Comparison of ENCODE assay signal across 9 mouse cellular contexts in the genomic region with DNA sequence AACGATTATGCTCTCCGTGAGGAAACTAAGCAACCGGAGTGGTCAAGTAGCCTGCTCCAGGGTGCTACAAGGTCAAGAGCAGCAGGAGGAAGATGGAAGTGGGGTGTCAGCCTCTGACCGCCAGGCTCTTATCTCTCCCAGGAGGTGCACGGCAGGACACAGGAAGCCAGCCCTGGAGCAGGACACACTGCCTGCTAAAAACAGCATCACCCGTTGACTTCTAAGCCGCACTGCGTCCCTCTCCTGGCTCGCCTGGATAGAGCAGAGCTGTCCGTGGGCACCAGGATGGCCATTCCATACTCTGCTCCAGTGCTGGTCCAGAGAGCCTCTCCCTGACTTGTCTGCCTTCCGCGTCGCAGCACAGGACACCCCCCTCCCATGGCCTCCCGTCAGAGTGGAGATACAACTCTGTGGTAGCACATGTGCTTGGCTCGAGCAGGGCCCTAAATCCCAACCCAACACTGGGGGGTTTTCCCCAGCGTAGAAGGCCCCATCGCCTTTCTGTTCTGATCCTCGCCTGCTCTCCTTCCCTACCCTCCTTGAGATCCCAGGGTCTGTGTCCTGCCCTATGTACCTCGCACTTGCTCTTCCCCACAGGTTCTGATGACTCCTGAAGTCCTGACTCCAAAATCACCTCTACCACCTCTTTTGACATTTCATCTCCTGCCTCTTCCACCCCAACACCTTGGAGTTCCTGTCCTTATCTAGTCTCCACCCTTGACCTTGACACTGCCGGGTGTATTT. TPM values are rescaled to one million over a fixed set of nuclear protein-coding genes. Genes with fewer than 3 reads are reported as not detected.
DNase-seq lines count a peak whose midpoint lies in the region; ATAC-seq lines count a peak whose summit lies in the region.
"Had no signal": no experiment of that assay in that cellular context is flagged by ENCODE, and none has a peak within 500 bp of the region (broad histone marks: within the 10 kb centered on the region; RNA-seq: fewer than 3 reads in every experiment).

No protein-coding gene starts in this region.

- 76% methylated on average over 20 of the region's 20 CpGs for WGBS in midbrain, embryonic 12.5 days
- 81% methylated on average over 20 of the region's 20 CpGs for WGBS in midbrain, embryonic 16.5 days
- WGBS in intestine, embryonic 15.5 days = 61% methylated on average over 20 of the region's 20 CpGs

- H3K4me3 ChIP-seq in midbrain, embryonic 12.5 days = no peak overlapping the region
- H3K4me3 ChIP-seq in midbrain, embryonic 16.5 days (ENCODE audit: low read depth, low read length) = no peak overlapping the region
- no peak overlapping the region for H3K4me3 ChIP-seq in intestine, embryonic 15.5 days (replicated peaks)

- H3K27me3 ChIP-seq in midbrain, embryonic 12.5 days = no peaks in the 10 kb centered on the region; the same call in 1 of the 2 replicates
- H3K27me3 ChIP-seq in midbrain, embryonic 16.5 days (ENCODE audit: control insufficient read depth, insufficient read depth, low read depth, low read length) = no peaks in the 10 kb centered on the region
- no peaks in the 10 kb centered on the region for H3K27me3 ChIP-seq in intestine, embryonic 15.5 days (replicated peaks)

- 0 out of 2 replicates have a peak overlapping the region, but pooled peaks have one; percentile 11 for H3K9ac ChIP-seq in midbrain, embryonic 12.5 days (replicated peaks)
- H3K9ac ChIP-seq in midbrain, embryonic 16.5 days (ENCODE audit: low read depth, low read length) = no peak overlapping the region
- no peak overlapping the region for H3K9ac ChIP-seq in intestine, embryonic 15.5 days

- H3K9me3 ChIP-seq in midbrain, embryonic 12.5 days = no peaks in the 10 kb centered on the region
- no peaks in the 10 kb centered on the region for H3K9me3 ChIP-seq in midbrain, embryonic 16.5 days (replicated peaks; ENCODE audit: control insufficient read depth, low read length, poor library complexity, severe bottlenecking)
- no peaks in the 10 kb centered on the region for H3K9me3 ChIP-seq in intestine, embryonic 15.5 days

- no peak for ATAC-seq in midbrain, embryonic 12.5 days (ENCODE audit: low FRiP score, low read depth)
- ATAC-seq in midbrain, embryonic 16.5 days = no peak
- ATAC-seq in intestine, embryonic 15.5 days = peak; percentile 18
- peak; percentile 3; the same call in 1 of the 2 replicates for ATAC-seq in megakaryocyte-erythroid progenitor cell, adult 5-6 weeks (replicated peaks; ENCODE audit: low FRiP score, low TSS enrichment, poor library complexity, severe bottlenecking)

- H3K4me2 ChIP-seq in midbrain, embryonic 12.5 days (replicated peaks) = no peak overlapping the region
- no peak overlapping the region for H3K4me2 ChIP-seq in midbrain, embryonic 16.5 days (ENCODE audit: low read length)
- H3K4me2 ChIP-seq in intestine, embryonic 15.5 days (replicated peaks) = no peak overlapping the region

- H3K36me3 ChIP-seq in midbrain, embryonic 12.5 days = no peaks in the 10 kb centered on the region
- no peaks in the 10 kb centered on the region for H3K36me3 ChIP-seq in midbrain, embryonic 16.5 days (ENCODE audit: control insufficient read depth, insufficient read depth, low read length)
- H3K36me3 ChIP-seq in intestine, embryonic 15.5 days = no peaks in the 10 kb centered on the region

- H3K27ac ChIP-seq in midbrain, embryonic 12.5 days (replicated peaks) = no peak overlapping the region
- no peak overlapping the region for H3K27ac ChIP-seq in midbrain, embryonic 16.5 days (ENCODE audit: low read length)
- H3K27ac ChIP-seq in intestine, embryonic 15.5 days = peak overlapping the region; percentile 4; the same call in 1 of the 2 replicates

- DNase-seq in adrenal gland, adult 2 months = peak; percentile 41
- no peak for DNase-seq in adrenal gland, postnatal 4 days (ENCODE audit: low spot score in 2 of 2)
- no peak for DNase-seq in retina, postnatal 1 day
- no peak for DNase-seq in layer of hippocampus, postnatal 14 days (ENCODE audit: low spot score in 2 of 2)
- DNase-seq: cerebellum, adult 8-10 months had no signal

- H3K4me1 ChIP-seq in midbrain, embryonic 12.5 days = no peaks in the 10 kb centered on the region
- no peaks in the 10 kb centered on the region for H3K4me1 ChIP-seq in midbrain, embryonic 16.5 days (ENCODE audit: control insufficient read depth, insufficient read depth, low read length)
- H3K4me1 ChIP-seq in intestine, embryonic 15.5 days (replicated peaks) = peaks cover 20% of the 10 kb centered on the region

RNA-seq across cellular contexts. Expression of a gene that starts 45.8 kb away (rescaled TPM):
- total RNA-seq in adrenal gland, adult 2 months (2021) = 10 to 100 TPM; 41.7 to 49.8 TPM
- 12.1 and 12.6 TPM in 2 replicates for polyA plus RNA-seq in adrenal gland, adult 2 months (2012; rRNA removed)
- total RNA-seq in adrenal gland, postnatal 4 days (2021) = 10 to 100 TPM; 26.9 to 39.3 TPM
- 21.2 and 22.1 TPM in 2 replicates for polyA plus RNA-seq in midbrain, embryonic 12.5 days (2016; fragmentation: Nextera tagmentation; extraction: Ambion mirVana)
- polyA plus RNA-seq in midbrain, embryonic 16.5 days (2015; fragmentation: Nextera tagmentation; extraction: Ambion mirVana) = 22.1 and 22.7 TPM in 2 replicates
- polyA plus RNA-seq in intestine, embryonic 15.5 days (2015; fragmentation: Nextera tagmentation; extraction: Ambion mirVana) = 27.8 and 28.1 TPM in 2 replicates
- total RNA-seq in megakaryocyte-erythroid progenitor cell, adult 5-6 weeks (2014; fragmentation: Nextera tagmentation) = 0.42 TPM in 1 of 2 replicates, not detected in the other
- total RNA-seq in megakaryocyte-erythroid progenitor cell, adult 5-6 weeks (2017) = 0.27 and 1.2 TPM in 2 replicates
- total RNA-seq in layer of hippocampus, postnatal 14 days (2021) = 10 to 100 TPM; 37.1 to 38.4 TPM

Comparison
In these comparisons a context has a peak if more than half of its experiments do, and no peak if none do; other contexts are left out.
1. ATAC-seq: peak in intestine, embryonic 15.5 days (single experiment) and megakaryocyte-erythroid progenitor cell, adult 5-6 weeks (single experiment); none in midbrain, embryonic 12.5 days (single experiment) and midbrain, embryonic 16.5 days (single experiment).
2. RNA of a gene that starts 45.8 kb away (total RNA-seq): 41.7 to 49.8 TPM in adrenal gland, adult 2 months, 26.9 to 39.3 TPM in adrenal gland, postnatal 4 days and 37.1 to 38.4 TPM in layer of hippocampus, postnatal 14 days; 0.27 to 1.2 TPM in megakaryocyte-erythroid progenitor cell, adult 5-6 weeks; every median in the first group is over 10 times any median in the second.